Mouse (Mus musculus) kidney, postnatal 0 days (tissue): ENCODE data around the gene Ccser1. TPM values are rescaled to one million over a fixed set of nuclear protein-coding genes. Genes with fewer than 3 reads are reported as not detected.

Experiments used
- ATAC-seq: fragments of 200-750 bp; cut with Nextera tagmentation; replicated peaks from 2 replicates; pipeline ENCODE4 v1.8.0; 2017; ENCODE audit warnings: low read depth, moderate number of reproducible peaks, moderate TSS enrichment, moderate library complexity; ENCODE audit not compliant: low FRiP score
- DNase-seq: peaks from one replicate; pipeline ENCODE4 v3.0.0-alpha.2; 2016; ENCODE audit warnings: low spot score
- H3K27ac ChIP-seq: fragments of 300-500 bp; sonication (generic); 2 replicates; pipeline ENCODE4 v1.5.1; 2014; ENCODE audit warnings: mild to moderate bottlenecking
- H3K27me3 ChIP-seq: fragments of 300-500 bp; sonication (generic); 2 replicates; pipeline ENCODE4 v1.6.1; 2014; ENCODE audit warnings: low read length, mixed read lengths; ENCODE audit not compliant: insufficient read depth
- H3K36me3 ChIP-seq: fragments of 300-500 bp; sonication (generic); 2 replicates; pipeline ENCODE4 v1.6.1; 2014; ENCODE audit warnings: low read length, mixed read lengths; ENCODE audit not compliant: insufficient read depth
- H3K4me1 ChIP-seq: fragments of 300-500 bp; sonication (generic); replicated peaks from 2 replicates; pipeline ENCODE4 v1.6.1; 2014; ENCODE audit warnings: antibody characterized with exemption, low read length, mixed read lengths; ENCODE audit not compliant: insufficient read depth
- H3K4me2 ChIP-seq: fragments of 300-500 bp; sonication (generic); 2 replicates; pipeline ENCODE4 v1.6.1; 2014; ENCODE audit warnings: mild to moderate bottlenecking, low read length, moderate library complexity, mixed read lengths
- H3K4me3 ChIP-seq: fragments of 300-500 bp; sonication (generic); replicated peaks from 2 replicates; pipeline ENCODE4 v1.5.1; 2014; ENCODE audit warnings: low read depth, low read length
- H3K9ac ChIP-seq: fragments of 300-500 bp; sonication (generic); 2 replicates; pipeline ENCODE4 v1.6.1; 2014; ENCODE audit warnings: low read depth, low read length
- H3K9me3 ChIP-seq: fragments of 300-500 bp; sonication (generic); replicated peaks from 2 replicates; pipeline ENCODE4 v1.6.1; 2016; ENCODE audit warnings: low read length, inconsistent platforms, mixed read lengths
- CTCF ChIP-seq: IDR thresholded peaks from 2 replicates; pipeline ENCODE4 v1.5.1; 2016; ENCODE audit warnings: antibody characterized with exemption, low read depth, mild to moderate bottlenecking, moderate library complexity
- WGBS: fragments of 180-500 bp; shearing (Covaris S2); extraction: QIAGEN DNeasy Blood & Tissue Kit; methylation state at CpG from one replicate; pipeline ENCODE4 v1.1.7; 2014; 5-methylcytosine and 5-hydroxymethylcytosine counted together
- polyA plus RNA-seq: library from polyadenylated mRNA; unstranded; fragments of >200 nt; fragmentation: Nextera tagmentation; extraction: Ambion mirVana; gene quantifications from 2 replicates; pipeline ENCODE4 v1.2.1, GENCODE M21; 2015

The Ccser1 gene
- polyA plus RNA-seq, 1 experiment from 2014 or later, result 16.7 TPM

- no peak overlapping the region for H3K9ac ChIP-seq
- no peaks in the 10 kb centered on the region for H3K27me3 ChIP-seq
- no peak overlapping the region for H3K4me2 ChIP-seq
- 73% methylated on average over 1 of the region's 2 CpGs for WGBS
- H3K9me3 ChIP-seq, result no peaks in the 10 kb centered on the region
- no peaks in the 10 kb centered on the region for H3K4me1 ChIP-seq
- no peak for TF ChIP-seq CTCF
- no peak overlapping the region for H3K27ac ChIP-seq
- DNase-seq (no peak), ATAC-seq (peak; percentile 54; the same call in 1 of the 2 replicates)
- no peaks in the 10 kb centered on the region for H3K36me3 ChIP-seq
- H3K4me3 ChIP-seq, result no peak overlapping the region
These were observed 90.9 kb downstream of the Ccser1 start for GRCm38 (mm10) chr6:61271033-61271432.

GRCm38 (mm10) chr6:61273430-61273829 lies 93.3 kb downstream of the Ccser1 start:
- ATAC-seq (no peak), DNase-seq (peak; percentile 48)
- Histone ChIP-seq H3K36me3 (no peaks in the 10 kb centered on the region), H3K27me3 (no peaks in the 10 kb centered on the region), H3K4me1 (no peaks in the 10 kb centered on the region), H3K9ac (no peak overlapping the region), H3K4me2 (no peak overlapping the region), H3K9me3 (no peaks in the 10 kb centered on the region), H3K4me3 (no peak overlapping the region), H3K27ac (no peak overlapping the region)
- no peak for TF ChIP-seq CTCF
- 54% methylated on average over 3 of the region's 3 CpGs for WGBS

GRCm38 (mm10) chr6:61279506-61279905 lies 99.4 kb downstream of the Ccser1 start:
- no peak overlapping the region for H3K27ac ChIP-seq
- TF ChIP-seq CTCF, result no peak
- ATAC-seq, result no peak
- 30% methylated on average over 7 of the region's 7 CpGs for WGBS
- H3K9ac ChIP-seq, result no peak overlapping the region
- no peak for DNase-seq
- no peaks in the 10 kb centered on the region for H3K4me1 ChIP-seq
- H3K9me3 ChIP-seq, result no peaks in the 10 kb centered on the region
- H3K4me2 ChIP-seq, result no peak overlapping the region
- no peaks in the 10 kb centered on the region for H3K27me3 ChIP-seq
- no peaks in the 10 kb centered on the region for H3K36me3 ChIP-seq
- H3K4me3 ChIP-seq, result no peak overlapping the region

- TF ChIP-seq CTCF, result no peak
These were observed 112.8 kb downstream of the Ccser1 start for GRCm38 (mm10) chr6:61292927-61293326.

GRCm38 (mm10) chr6:61295535-61295934 lies 115.4 kb downstream of the Ccser1 start:
- Histone ChIP-seq H3K27ac (no peak overlapping the region), H3K27me3 (no peaks in the 10 kb centered on the region), H3K9me3 (no peaks in the 10 kb centered on the region), H3K4me3 (no peak overlapping the region), H3K9ac (no peak overlapping the region), H3K4me1 (peaks cover 3% of the 10 kb centered on the region; the same call in 1 of the 2 replicates), H3K36me3 (no peaks in the 10 kb centered on the region), H3K4me2 (peak overlapping the region; percentile 32)
- peak; percentile 84 for DNase-seq
- ATAC-seq, result peak; percentile 36; the same call in 1 of the 2 replicates
- no peak for TF ChIP-seq CTCF
- 2% methylated on average over 4 of the region's 4 CpGs for whole genome bisulfite sequencing

More at GRCm38 (mm10) chr6:61292927-61293326, 112.8 kb downstream of the Ccser1 start:
- H3K4me1 ChIP-seq, result peaks cover 3% of the 10 kb centered on the region; the same call in 1 of the 2 replicates
- H3K4me3 ChIP-seq, result no peak overlapping the region
- 29% methylated on average over 3 of the region's 3 CpGs for WGBS
- no peaks in the 10 kb centered on the region for H3K27me3 ChIP-seq
- ATAC-seq, result no peak
- no peaks in the 10 kb centered on the region for H3K36me3 ChIP-seq
- no peak overlapping the region for H3K4me2 ChIP-seq
- H3K27ac ChIP-seq, result no peak overlapping the region
- H3K9me3 ChIP-seq, result no peaks in the 10 kb centered on the region
- no peak for DNase-seq
- H3K9ac ChIP-seq, result no peak overlapping the region

GRCm38 (mm10) chr6:61296188-61297037 lies 116.3 kb downstream of the Ccser1 start:
- H3K9me3 ChIP-seq, result no peaks in the 10 kb centered on the region
- H3K4me3 ChIP-seq, result no peak overlapping the region
- no peaks in the 10 kb centered on the region for H3K36me3 ChIP-seq
- H3K27ac ChIP-seq, result no peak overlapping the region
- 71% methylated on average over 6 of the region's 6 CpGs for WGBS
- peaks cover 3% of the 10 kb centered on the region; the same call in 1 of the 2 replicates for H3K4me1 ChIP-seq
- H3K9ac ChIP-seq, result no peak overlapping the region
- H3K4me2 ChIP-seq, result no peak overlapping the region
- no peak for ATAC-seq
- DNase-seq, result no peak
- TF ChIP-seq CTCF, result no peak
- H3K27me3 ChIP-seq, result no peaks in the 10 kb centered on the region
